Comparison of ENCODE assay signal across 8 mouse cellular contexts in the genomic region with DNA sequence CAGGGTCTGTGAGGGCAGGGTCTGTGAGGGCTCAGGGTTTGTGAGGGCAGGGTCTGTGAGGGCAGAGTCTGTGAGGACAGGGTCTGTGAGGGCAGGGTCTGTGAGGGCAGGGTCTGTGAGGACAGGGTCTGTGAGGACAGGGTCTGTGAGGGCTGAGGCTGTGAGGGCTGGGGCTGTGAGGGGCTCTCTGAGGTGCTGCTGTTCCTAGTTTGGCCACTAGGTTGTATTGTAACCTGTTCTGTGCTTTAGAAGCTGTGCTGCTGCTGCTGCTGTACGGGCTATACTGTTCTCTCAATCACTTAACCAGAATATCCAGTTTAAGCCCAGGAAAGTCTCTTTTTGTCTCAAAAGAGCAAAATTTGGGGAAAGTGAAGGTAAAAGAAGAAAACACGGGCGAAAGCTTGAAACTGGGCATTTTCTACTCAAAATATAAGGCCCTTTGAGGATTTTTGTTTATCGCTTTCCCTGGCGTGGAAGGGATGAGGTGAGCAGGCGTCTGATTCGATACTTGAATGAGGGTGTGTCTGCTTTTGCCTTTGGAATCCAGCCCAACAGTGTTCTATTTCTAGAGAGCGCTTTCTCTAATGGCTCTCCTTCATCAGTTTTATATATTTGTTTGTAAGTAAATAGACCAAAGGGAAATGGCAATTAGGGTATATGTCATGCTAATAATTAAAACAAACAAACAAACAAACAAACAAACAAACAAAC.
DNase-seq lines count a peak whose midpoint lies in the region; ATAC-seq and TF ChIP-seq lines count a peak whose summit lies in the region.

No protein-coding gene starts in this region.

- peak; percentile 40 for TF ChIP-seq CTCF in heart, postnatal 0 days (IDR thresholded peaks at IDR 0.05; ENCODE audit: low read depth)
- peak; percentile 61 for TF ChIP-seq CTCF in liver, postnatal 0 days (IDR thresholded peaks at IDR 0.05; ENCODE audit: low read depth)
- TF ChIP-seq CTCF in olfactory bulb, adult 2 months (IDR thresholded peaks at IDR 0.05; ENCODE audit: insufficient read depth, low read depth, low read length): peak; percentile 40; the same call in 1 of the 2 replicates

- WGBS in liver, embryonic 11.5 days: 42% methylated on average over 8 of the region's 8 CpGs
- 18% methylated on average over 8 of the region's 8 CpGs for WGBS in heart, postnatal 0 days
- WGBS in liver, postnatal 0 days (ENCODE audit: insufficient replicate concordance): 46% methylated on average over 8 of the region's 8 CpGs
- WGBS in olfactory bulb, adult 2 months: 27% methylated on average over 8 of the region's 8 CpGs

- H3K27ac ChIP-seq in liver, embryonic 11.5 days (ENCODE audit: low read depth, low read length): no peak overlapping the region
- H3K27ac ChIP-seq in heart, postnatal 0 days (ENCODE audit: low read depth): no peak overlapping the region
- no peak overlapping the region for H3K27ac ChIP-seq in liver, postnatal 0 days (ENCODE audit: low read depth)
- H3K27ac ChIP-seq in olfactory bulb, adult 2 months (ENCODE audit: insufficient read depth, low read depth, low read length): no peak overlapping the region

- TF ChIP-seq POLR2A in olfactory bulb, adult 2 months (IDR thresholded peaks at IDR 0.05; ENCODE audit: insufficient read depth, low read depth, low read length): no peak

- no peaks in the 10 kb centered on the region for H3K27me3 ChIP-seq in liver, embryonic 11.5 days (replicated peaks; ENCODE audit: control insufficient read depth, insufficient read depth, low read length)
- no peaks in the 10 kb centered on the region for H3K27me3 ChIP-seq in heart, postnatal 0 days (ENCODE audit: control insufficient read depth, insufficient read depth, low read length)
- H3K27me3 ChIP-seq in liver, postnatal 0 days (ENCODE audit: insufficient read depth, low read length): no peaks in the 10 kb centered on the region

- no peaks in the 10 kb centered on the region for H3K9me3 ChIP-seq in liver, embryonic 11.5 days (ENCODE audit: control insufficient read depth, low read length)
- H3K9me3 ChIP-seq in heart, postnatal 0 days (replicated peaks; ENCODE audit: control insufficient read depth, low read length): no peaks in the 10 kb centered on the region
- no peaks in the 10 kb centered on the region for H3K9me3 ChIP-seq in liver, postnatal 0 days (ENCODE audit: low read length)

- no peak for TF ChIP-seq EP300 in heart, postnatal 0 days (IDR thresholded peaks at IDR 0.05; ENCODE audit: low read depth)
- TF ChIP-seq EP300 in liver, postnatal 0 days (IDR thresholded peaks at IDR 0.05; ENCODE audit: low read depth): no peak

- ATAC-seq in liver, embryonic 11.5 days (replicated peaks; ENCODE audit: low FRiP score): peak; percentile 57; the same call in 1 of the 2 replicates
- ATAC-seq in heart, postnatal 0 days (ENCODE audit: insufficient read depth, low read depth): no peak
- no peak for ATAC-seq in liver, postnatal 0 days

- no peaks in the 10 kb centered on the region for H3K4me1 ChIP-seq in liver, embryonic 11.5 days (replicated peaks; ENCODE audit: control insufficient read depth, insufficient read depth, low read length)
- no peaks in the 10 kb centered on the region for H3K4me1 ChIP-seq in heart, postnatal 0 days (ENCODE audit: control insufficient read depth, insufficient read depth)
- H3K4me1 ChIP-seq in liver, postnatal 0 days (ENCODE audit: insufficient read depth): no peaks in the 10 kb centered on the region
- no peaks in the 10 kb centered on the region for H3K4me1 ChIP-seq in olfactory bulb, adult 2 months (ENCODE audit: control insufficient read depth, insufficient read depth, low read length)

- H3K4me2 ChIP-seq in liver, embryonic 11.5 days: no peak overlapping the region
- peak overlapping the region; percentile 49 for H3K4me2 ChIP-seq in heart, postnatal 0 days (ENCODE audit: low read depth, low read length)
- H3K4me2 ChIP-seq in liver, postnatal 0 days (ENCODE audit: low read depth, low read length): no peak overlapping the region

- no peaks in the 10 kb centered on the region for H3K36me3 ChIP-seq in liver, embryonic 11.5 days (ENCODE audit: control insufficient read depth, insufficient read depth, low read length)
- H3K36me3 ChIP-seq in heart, postnatal 0 days (replicated peaks; ENCODE audit: control insufficient read depth, insufficient read depth, low read length): no peaks in the 10 kb centered on the region
- no peaks in the 10 kb centered on the region for H3K36me3 ChIP-seq in liver, postnatal 0 days (replicated peaks; ENCODE audit: insufficient read depth, low read length)

- H3K9ac ChIP-seq in liver, embryonic 11.5 days (ENCODE audit: low read depth, low read length): no peak overlapping the region
- no peak overlapping the region for H3K9ac ChIP-seq in heart, postnatal 0 days (replicated peaks; ENCODE audit: low read depth, low read length)
- H3K9ac ChIP-seq in liver, postnatal 0 days (replicated peaks): no peak overlapping the region

- H3K4me3 ChIP-seq in liver, embryonic 11.5 days (ENCODE audit: low read depth, low read length): no peak overlapping the region
- H3K4me3 ChIP-seq in heart, postnatal 0 days (ENCODE audit: low read depth, low read length): peak overlapping the region; percentile 23; the same call in 1 of the 2 replicates
- no peak overlapping the region for H3K4me3 ChIP-seq in liver, postnatal 0 days (ENCODE audit: low read depth, low read length)
- no peak overlapping the region for H3K4me3 ChIP-seq in olfactory bulb, adult 2 months (ENCODE audit: insufficient read depth, low read depth, low read length)

- DNase-seq in liver, embryonic 11.5 days (ENCODE audit: low spot score): no peak
- DNase-seq in liver: no peak
- peak; percentile 21 to 27 for DNase-seq in cerebellum, postnatal 36 days
- peak; percentile 20 for DNase-seq in heart, postnatal 0 days (ENCODE audit: low spot score)
- peak; percentile 33 for DNase-seq in liver, postnatal 0 days
- no peak for DNase-seq in layer of hippocampus, adult 9-11 months
- no peak for DNase-seq in adrenal gland, postnatal 25 days

Comparison
In these comparisons a context has a peak if more than half of its experiments do, and no peak if none do; other contexts are left out.
1. DNase-seq: peak in cerebellum, postnatal 36 days (2 of 2), heart, postnatal 0 days (single experiment) and liver, postnatal 0 days (single experiment); none in liver, embryonic 11.5 days (single experiment), liver (single experiment), layer of hippocampus, adult 9-11 months (single experiment) and adrenal gland, postnatal 25 days (single experiment).
2. Peak in every context shown above with its lines, with median percentiles within 50 percentile points of each other: CTCF ChIP-seq.